Mouse (Mus musculus) neural tube, embryonic 11.5 days (tissue): Measurements from ENCODE around the gene Arfip2. TPM values are rescaled to one million over a fixed set of nuclear protein-coding genes. Genes with fewer than 3 reads are reported as not detected.

ENCODE experiments used
- ATAC-seq: fragments of 200-750 bp; cut with Nextera tagmentation; 2 replicates; pipeline ENCODE4 v1.8.0; 2017; ENCODE audit warnings: moderate number of reproducible peaks, mild to moderate bottlenecking, moderate TSS enrichment, moderate library complexity; ENCODE audit not compliant: insufficient read depth, low FRiP score, low TSS enrichment
- DNase-seq: peaks from one replicate; pipeline ENCODE4 v3.0.0-alpha.2; 2015; ENCODE audit warnings: low spot score
- H3K27ac ChIP-seq: fragments of 300-500 bp; sonication (generic); 2 replicates; pipeline ENCODE4 v1.5.1; 2014; ENCODE audit warnings: low read depth, mild to moderate bottlenecking, low read length
- H3K27me3 ChIP-seq: fragments of 300-500 bp; sonication (generic); 2 replicates; pipeline ENCODE4 v1.6.1; 2014; ENCODE audit warnings: mild to moderate bottlenecking, low read length, mixed read lengths; ENCODE audit not compliant: control insufficient read depth, insufficient read depth
- H3K36me3 ChIP-seq: fragments of 300-500 bp; sonication (generic); 2 replicates; pipeline ENCODE4 v1.6.1; 2014; ENCODE audit warnings: mild to moderate bottlenecking, low read length, moderate library complexity, mixed read lengths; ENCODE audit not compliant: control insufficient read depth, insufficient read depth
- H3K4me1 ChIP-seq: fragments of 300-500 bp; sonication (generic); 2 replicates; pipeline ENCODE4 v1.6.1; 2014; ENCODE audit warnings: low read length, mixed read lengths; ENCODE audit not compliant: control insufficient read depth, insufficient read depth
- H3K4me2 ChIP-seq: fragments of 300-500 bp; sonication (generic); 2 replicates; pipeline ENCODE4 v1.6.1; 2014; ENCODE audit warnings: low read depth, mild to moderate bottlenecking, moderate library complexity
- H3K4me3 ChIP-seq: fragments of 300-500 bp; sonication (generic); 2 replicates; pipeline ENCODE4 v1.5.1; 2014; ENCODE audit warnings: low read depth, low read length
- H3K9ac ChIP-seq: fragments of 300-500 bp; sonication (generic); 2 replicates; pipeline ENCODE4 v1.6.1; 2014; ENCODE audit warnings: mild to moderate bottlenecking, low read length
- H3K9me3 ChIP-seq: fragments of 300-500 bp; sonication (generic); 2 replicates; pipeline ENCODE4 v1.6.1; 2016; ENCODE audit warnings: low read length; ENCODE audit not compliant: control insufficient read depth
- WGBS: fragments of 180-500 bp; shearing (Covaris S2); extraction: QIAGEN DNeasy Blood & Tissue Kit; methylation state at CpG from one replicate; pipeline ENCODE4 v1.1.7; 2014; 5-methylcytosine and 5-hydroxymethylcytosine counted together
- polyA plus RNA-seq: library from polyadenylated mRNA; unstranded; fragments of >200 nt; fragmentation: Nextera tagmentation; extraction: Ambion mirVana; gene quantifications from 2 replicates; pipeline ENCODE4 v1.2.1, GENCODE M21; 2014

The Arfip2 gene
- 75.7 and 82.7 TPM in 2 replicates for polyA plus RNA-seq

DNA sequence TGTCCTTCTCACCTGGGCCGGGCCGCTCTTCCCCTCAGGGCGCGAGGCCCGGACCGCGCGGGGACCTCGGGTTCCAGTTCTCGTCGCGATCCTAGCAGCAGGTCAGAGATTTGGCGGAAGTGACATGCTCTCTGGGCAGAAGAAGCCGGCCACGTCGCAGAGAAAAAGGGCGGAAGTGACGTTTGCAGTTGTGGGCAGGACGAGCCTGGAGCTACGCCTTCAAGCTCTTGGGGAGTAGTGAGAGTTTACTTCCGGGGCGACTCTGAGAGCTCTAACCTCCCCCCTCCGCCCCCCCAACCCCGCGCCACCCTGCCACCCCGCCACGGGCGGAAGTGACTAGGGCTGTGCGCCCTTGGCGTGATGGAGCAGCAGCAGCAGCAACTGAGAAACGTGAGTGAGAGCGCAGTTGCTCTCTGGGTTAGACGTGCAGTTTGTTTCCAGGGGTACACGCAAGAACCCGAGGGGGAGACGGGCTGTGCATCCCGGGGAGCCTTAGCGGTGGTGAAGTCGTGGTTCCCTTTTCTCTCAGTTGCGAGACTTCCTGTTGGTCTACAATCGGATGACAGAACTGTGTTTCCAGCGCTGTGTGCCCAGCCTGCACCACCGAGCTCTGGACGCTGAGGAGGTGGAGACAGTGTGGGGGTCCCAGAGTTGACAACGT is at the start of gene Arfip2, which contains the start of gene Gm45799:
Gene Arfip2 (minus strand): TSS at position 184 of the 661 bp plus-strand sequence.
Gene Gm45799 (plus strand): TSS at position 320 of the 661 bp plus-strand sequence.
- Histone ChIP-seq H3K36me3 (peaks cover 2% of the 10 kb centered on the region; the same call in 1 of the 2 replicates), H3K9ac (peak within 1 kb of the TSS; percentile 79), H3K27ac (peak within 1 kb of the TSS; percentile 62), H3K4me3 (peak within 1 kb of the TSS; percentile 75), H3K4me2 (peak within 1 kb of the TSS; percentile 77), H3K27me3 (no peaks in the 10 kb centered on the region), H3K4me1 (peaks cover 11% of the 10 kb centered on the region), H3K9me3 (no peaks in the 10 kb centered on the region)
- WGBS: under 1% methylated on average over 45 of the region's 45 CpGs
- ATAC-seq: peak; percentile 96
- DNase-seq: peak; percentile 95

DNA sequence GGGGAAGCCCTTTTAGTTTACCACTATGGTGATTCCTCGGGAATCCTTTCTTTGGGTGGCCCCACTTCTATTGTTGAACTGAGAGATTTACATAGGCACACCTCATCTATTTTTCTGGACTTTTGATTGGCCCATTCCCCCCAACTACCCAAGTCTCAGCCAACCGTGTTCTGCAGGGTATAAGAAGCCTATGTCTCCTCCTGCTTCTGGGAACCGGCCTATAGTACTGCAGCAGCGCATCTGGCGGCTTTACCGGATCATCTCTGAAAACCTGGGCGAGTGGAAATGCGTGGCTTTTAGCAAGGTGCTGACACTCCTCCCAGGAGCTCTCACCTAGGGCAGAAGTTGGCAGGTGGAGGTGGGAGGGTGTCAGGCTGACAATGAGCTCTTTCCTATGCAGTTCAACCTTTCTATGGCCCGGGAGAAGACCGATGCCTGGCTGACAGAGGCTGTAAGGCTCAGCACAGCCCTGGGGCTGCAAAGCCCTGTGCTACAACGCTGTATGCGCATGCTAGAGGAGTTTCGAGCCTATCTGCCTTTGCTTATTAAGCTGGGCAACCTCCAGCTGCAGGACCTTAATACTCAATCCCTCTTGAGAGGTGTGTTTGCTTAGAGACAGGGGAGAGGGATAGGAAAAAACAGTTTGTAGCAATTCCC is 45.5 kb upstream of the Arfip2 start:
- 15% methylated on average over 13 of the region's 13 CpGs for WGBS
- H3K4me3 ChIP-seq: no peak overlapping the region
- ATAC-seq (no peak), DNase-seq (peak; percentile 17)
- 0 out of 2 replicates have a peak overlapping the region, but pooled peaks have one; percentile 18 for H3K4me2 ChIP-seq
- H3K27me3 ChIP-seq: no peaks in the 10 kb centered on the region
- H3K4me1 ChIP-seq: no peaks in the 10 kb centered on the region
- H3K9ac ChIP-seq: 0 out of 2 replicates have a peak overlapping the region, but pooled peaks have one; percentile 2
- H3K9me3 ChIP-seq: no peaks in the 10 kb centered on the region
- H3K27ac ChIP-seq: no peak overlapping the region
- no peaks in the 10 kb centered on the region for H3K36me3 ChIP-seq

DNA sequence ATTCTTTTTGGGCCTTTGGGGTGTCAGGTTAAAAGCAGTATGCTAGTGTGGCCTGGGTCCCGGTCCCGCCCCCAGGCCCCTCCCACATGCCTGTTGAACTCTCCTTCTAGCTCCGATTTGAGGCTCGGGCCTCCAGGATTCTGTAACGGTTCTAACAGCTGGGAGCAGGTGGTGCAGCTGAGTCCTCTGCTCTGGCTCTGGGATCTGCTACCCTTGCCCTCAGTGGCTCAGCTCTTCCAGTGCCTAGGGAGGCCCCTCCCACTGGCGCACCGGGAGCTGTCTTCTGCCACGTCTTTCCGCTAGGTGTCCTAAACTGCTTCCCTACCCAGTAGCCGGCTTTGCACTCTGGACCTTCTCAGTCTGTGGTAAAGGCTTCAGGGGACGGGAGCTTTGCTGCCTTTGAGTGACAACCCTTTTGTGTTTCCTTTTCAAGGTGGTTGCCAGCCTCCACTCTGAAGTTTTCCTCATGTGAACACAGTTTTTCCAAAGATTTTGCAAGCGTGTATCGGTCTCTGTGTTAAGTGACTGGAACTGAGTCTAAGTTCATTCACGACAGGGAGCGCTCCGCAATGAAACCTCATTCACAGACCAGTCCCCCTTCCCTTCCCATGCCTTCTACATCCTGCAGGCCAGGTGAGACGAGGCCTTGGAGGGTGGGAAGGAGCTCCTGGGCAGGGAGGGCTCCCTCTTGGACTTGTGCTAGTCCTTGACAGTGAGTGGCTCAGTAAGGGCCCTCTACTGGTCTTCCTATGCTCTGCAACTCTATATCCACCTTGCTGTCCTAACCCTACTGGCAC is 10.6 kb upstream of the Arfip2 start, which contains the start of gene Dnhd1:
Gene Dnhd1 (plus strand): TSS at position 189 of the 797 bp plus-strand sequence.
- no peaks in the 10 kb centered on the region for H3K27me3 ChIP-seq
- H3K27ac ChIP-seq: no peak within 1 kb of the TSS
- peak; percentile 92 for ATAC-seq

DNA sequence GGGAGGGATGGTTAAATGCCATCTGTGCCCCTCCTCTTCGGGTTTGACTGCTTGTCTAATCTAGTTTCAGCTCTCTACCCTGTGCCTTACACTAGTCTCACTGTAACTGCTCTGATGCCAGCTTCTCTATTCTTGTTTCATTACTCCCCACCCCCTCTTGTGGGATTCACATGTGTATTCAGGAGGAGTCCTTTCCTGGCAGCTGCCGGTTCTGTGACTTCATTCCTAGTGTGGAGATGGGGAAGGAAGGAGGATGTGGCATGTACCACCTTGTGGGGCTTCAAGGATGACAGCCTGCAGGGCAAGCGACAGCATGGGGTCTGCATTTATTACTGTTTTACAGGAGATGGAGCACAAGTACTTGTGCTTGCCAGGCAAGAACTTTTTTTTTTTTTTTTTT is 1.7 kb upstream of the Arfip2 start:
- no peak overlapping the region for H3K4me2 ChIP-seq
- peaks cover 11% of the 10 kb centered on the region for H3K4me1 ChIP-seq
- H3K27ac ChIP-seq: no peak overlapping the region
- 52% methylated on average over 3 of the region's 3 CpGs for WGBS
- H3K4me3 ChIP-seq: no peak overlapping the region; the same call in 1 of the 2 replicates
- ATAC-seq (no peak), DNase-seq (no peak)
- no peak overlapping the region for H3K9ac ChIP-seq
- H3K27me3 ChIP-seq: no peaks in the 10 kb centered on the region
- no peaks in the 10 kb centered on the region; the same call in 1 of the 2 replicates for H3K36me3 ChIP-seq
- H3K9me3 ChIP-seq: no peaks in the 10 kb centered on the region

More for the DNA sequence above, 10.6 kb upstream of the Arfip2 start, which contains the start of gene Dnhd1:
- Histone ChIP-seq H3K9ac (0 out of 2 replicates have a peak within 1 kb of the TSS, but pooled peaks have one; percentile 35), H3K4me3 (peak within 1 kb of the TSS; percentile 30), H3K4me1 (peaks cover 3% of the 10 kb centered on the region; the same call in 1 of the 2 replicates), H3K36me3 (no peaks in the 10 kb centered on the region), H3K9me3 (no peaks in the 10 kb centered on the region), H3K4me2 (peak within 1 kb of the TSS; percentile 55)
- WGBS: 2% methylated on average over 17 of the region's 17 CpGs
- DNase-seq: peak; percentile 78

DNA sequence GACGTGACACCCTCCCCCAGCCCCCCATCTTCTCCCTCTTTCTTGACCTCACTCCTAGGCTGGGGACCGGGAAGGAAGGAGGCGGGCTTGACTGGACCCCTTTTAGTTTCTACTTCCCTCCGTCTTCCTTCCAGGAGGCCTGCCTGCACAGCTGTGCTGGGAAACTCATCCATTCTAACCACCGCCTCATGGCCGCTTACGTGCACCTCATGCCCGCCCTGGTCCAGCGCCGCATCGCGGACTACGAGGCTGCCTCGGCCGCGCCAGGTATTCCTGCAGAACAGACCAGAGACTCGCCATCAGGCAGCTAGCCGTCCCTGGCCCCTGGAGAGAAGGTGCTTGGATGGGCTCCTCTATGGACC is 659 bp upstream of the Arfip2 start:
- Histone ChIP-seq H3K27me3 (no peaks in the 10 kb centered on the region), H3K9me3 (no peaks in the 10 kb centered on the region), H3K36me3 (peaks cover 2% of the 10 kb centered on the region; the same call in 1 of the 2 replicates), H3K4me3 (peak overlapping the region; percentile 75), H3K9ac (peak overlapping the region; percentile 72), H3K27ac (peak overlapping the region; percentile 62), H3K4me2 (peak overlapping the region; percentile 77), H3K4me1 (peaks cover 11% of the 10 kb centered on the region)
- no peak for DNase-seq
- WGBS: under 1% methylated on average over 18 of the region's 18 CpGs
- no peak; the same call in 1 of the 2 replicates for ATAC-seq

DNA sequence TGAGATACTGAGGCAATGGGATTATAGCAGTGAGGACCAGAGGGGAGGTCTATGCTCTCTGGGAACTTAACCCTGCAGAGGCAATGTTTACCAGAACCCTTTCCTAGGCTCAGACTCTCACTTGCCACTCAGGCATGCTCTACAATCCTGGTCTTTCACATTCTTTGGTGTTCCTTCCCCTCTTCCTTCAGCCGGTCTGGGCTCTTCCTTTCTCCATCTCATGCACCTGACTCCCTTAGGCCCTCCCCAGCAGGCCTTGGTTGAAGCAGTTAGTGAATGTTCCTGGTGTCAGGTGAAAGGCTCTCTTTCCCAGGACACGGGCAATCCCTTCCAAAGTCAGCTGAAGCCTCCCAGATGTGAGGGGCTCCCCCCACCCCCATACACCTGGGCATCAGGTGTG is 460 bp downstream of the Arfip2 start, which contains the start of gene Timm10b:
Gene Timm10b (plus strand): TSS at position 301 of the 400 bp plus-strand sequence.
- Histone ChIP-seq H3K9me3 (no peaks in the 10 kb centered on the region), H3K36me3 (peaks cover 2% of the 10 kb centered on the region; the same call in 1 of the 2 replicates), H3K27ac (peak within 1 kb of the TSS; percentile 62), H3K4me2 (peak within 1 kb of the TSS; percentile 77), H3K27me3 (no peaks in the 10 kb centered on the region), H3K9ac (peak within 1 kb of the TSS; percentile 79), H3K4me1 (peaks cover 11% of the 10 kb centered on the region), H3K4me3 (peak within 1 kb of the TSS; percentile 75)
- ATAC-seq: peak; percentile 17
- DNase-seq: no peak
- WGBS: 0% methylated on average over 2 of the region's 2 CpGs

DNA sequence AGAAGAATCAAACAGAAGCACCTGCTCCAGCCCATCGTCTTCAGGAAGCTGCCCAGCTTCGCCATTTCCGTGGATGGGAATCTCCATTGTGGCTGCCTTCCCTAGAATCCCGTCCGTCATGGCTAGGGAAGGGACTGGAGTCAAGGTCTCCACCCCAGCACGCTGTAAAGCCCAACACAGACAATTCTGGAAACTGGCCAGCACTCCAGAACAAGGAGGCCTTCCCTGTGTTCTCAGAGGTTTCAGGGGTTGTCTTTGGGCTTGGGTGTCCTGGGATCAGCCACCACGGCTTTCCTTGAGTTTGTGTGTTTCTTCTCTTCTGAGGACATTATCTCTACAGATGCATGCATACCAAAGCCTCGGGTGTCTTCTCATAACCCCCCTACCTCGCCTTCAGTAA is 912 bp downstream of the Arfip2 start:
- Histone ChIP-seq H3K27ac (no peak overlapping the region), H3K4me1 (peaks cover 11% of the 10 kb centered on the region), H3K9me3 (no peaks in the 10 kb centered on the region), H3K9ac (peak overlapping the region; percentile 79; the same call in 1 of the 2 replicates), H3K4me2 (peak overlapping the region; percentile 77), H3K36me3 (peaks cover 2% of the 10 kb centered on the region; the same call in 1 of the 2 replicates), H3K27me3 (no peaks in the 10 kb centered on the region), H3K4me3 (peak overlapping the region; percentile 75)
- ATAC-seq: no peak
- DNase-seq: no peak
- WGBS: 84% methylated on average over 9 of the region's 9 CpGs

DNA sequence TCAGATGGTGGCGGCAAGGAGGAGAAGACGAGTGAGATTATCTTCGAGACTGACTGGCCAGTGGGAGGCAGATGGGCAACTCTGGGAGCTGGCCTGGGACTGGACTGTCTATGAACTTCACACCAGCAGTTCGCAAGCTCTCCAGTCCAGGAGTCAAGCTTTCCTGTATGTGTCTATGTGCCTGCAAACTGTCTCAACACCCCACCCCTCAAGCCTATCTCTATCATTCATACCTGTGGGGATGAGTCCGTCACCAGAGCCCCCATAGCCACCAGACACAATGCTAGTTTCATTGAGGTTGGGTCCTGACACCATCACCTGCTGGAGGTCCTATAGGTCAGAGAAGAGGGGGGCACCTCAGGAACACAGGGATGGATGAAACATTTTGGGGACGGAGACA is 1.4 kb downstream of the Arfip2 start:
- H3K4me2 ChIP-seq: no peak overlapping the region
- H3K9ac ChIP-seq: no peak overlapping the region
- DNase-seq: no peak
- H3K4me3 ChIP-seq: no peak overlapping the region
- no peak overlapping the region for H3K27ac ChIP-seq
- H3K36me3 ChIP-seq: peaks cover 2% of the 10 kb centered on the region; the same call in 1 of the 2 replicates
- 90% methylated on average over 6 of the region's 6 CpGs for WGBS
- no peaks in the 10 kb centered on the region for H3K27me3 ChIP-seq
- peaks cover 11% of the 10 kb centered on the region for H3K4me1 ChIP-seq
- no peak for ATAC-seq
- no peaks in the 10 kb centered on the region for H3K9me3 ChIP-seq
